Mouse (Mus musculus) stomach, postnatal 0 days (tissue): ENCODE measurements around the gene Ppp2r3d. TPM values are rescaled to one million over a fixed set of nuclear protein-coding genes. Genes with fewer than 3 reads are reported as not detected.
"Not testable (repeated sequence)": the region's sequence is repeated elsewhere in the genome, so short reads cannot be mapped to it uniquely, and the experiment has no call there.

Source experiments
- ATAC-seq: fragments of 200-750 bp; cut with Nextera tagmentation; 2 replicates; pipeline ENCODE4 v1.8.0; 2017; ENCODE audit not compliant: low FRiP score, low TSS enrichment
- DNase-seq: peaks from one replicate; pipeline ENCODE4 v3.0.0-alpha.2; 2016; ENCODE audit warnings: low spot score
- H3K27ac ChIP-seq: fragments of 300-500 bp; sonication (generic); replicated peaks from 2 replicates; pipeline ENCODE4 v1.5.1; 2014; ENCODE audit warnings: mild to moderate bottlenecking, control low read depth
- H3K27me3 ChIP-seq: fragments of 300-500 bp; sonication (generic); 2 replicates; pipeline ENCODE4 v1.6.1; 2014; ENCODE audit warnings: low read length; ENCODE audit not compliant: control insufficient read depth, insufficient read depth
- H3K36me3 ChIP-seq: fragments of 300-500 bp; sonication (generic); 2 replicates; pipeline ENCODE4 v1.6.1; 2014; ENCODE audit warnings: low read length, mixed read lengths; ENCODE audit not compliant: control insufficient read depth, insufficient read depth
- H3K4me1 ChIP-seq: fragments of 300-500 bp; sonication (generic); replicated peaks from 2 replicates; pipeline ENCODE4 v1.6.1; 2014; ENCODE audit warnings: antibody characterized with exemption; ENCODE audit not compliant: control insufficient read depth, insufficient read depth
- H3K4me2 ChIP-seq: fragments of 300-500 bp; sonication (generic); replicated peaks from 2 replicates; pipeline ENCODE4 v1.6.1; 2014; ENCODE audit warnings: low read depth, mild to moderate bottlenecking, control low read depth, moderate library complexity
- H3K4me3 ChIP-seq: fragments of 300-500 bp; sonication (generic); 2 replicates; pipeline ENCODE4 v1.5.1; 2014; ENCODE audit warnings: low read depth, low read length, control low read depth
- H3K9ac ChIP-seq: fragments of 300-500 bp; sonication (generic); 2 replicates; pipeline ENCODE4 v1.6.1; 2014; ENCODE audit warnings: mild to moderate bottlenecking, low read length, control low read depth, mixed read lengths
- H3K9me3 ChIP-seq: fragments of 300-500 bp; sonication (generic); 2 replicates; pipeline ENCODE4 v1.6.1; 2016; ENCODE audit warnings: low read length; ENCODE audit not compliant: control insufficient read depth
- CTCF ChIP-seq: IDR thresholded peaks from 2 replicates; pipeline ENCODE4 v1.5.1; 2016; ENCODE audit warnings: antibody characterized with exemption, low read depth, mild to moderate bottlenecking, moderate library complexity
- EP300 ChIP-seq: optimal IDR thresholded peaks from 2 replicates; pipeline ENCODE3; 2016; ENCODE audit warnings: antibody characterized with exemption
- WGBS: fragments of 180-500 bp; shearing (Covaris S2); extraction: QIAGEN DNeasy Blood & Tissue Kit; methylation state at CpG from one replicate; pipeline ENCODE4 v1.1.7; 2014; 5-methylcytosine and 5-hydroxymethylcytosine counted together
- polyA plus RNA-seq: library from polyadenylated mRNA; unstranded; fragments of >200 nt; fragmentation: Nextera tagmentation; extraction: Ambion mirVana; gene quantifications from 2 replicates; pipeline ENCODE4 v1.2.1, GENCODE M21; 2015

The Ppp2r3d gene
- polyA plus RNA-seq = 78.9 and 88.2 TPM in 2 replicates

DNA sequence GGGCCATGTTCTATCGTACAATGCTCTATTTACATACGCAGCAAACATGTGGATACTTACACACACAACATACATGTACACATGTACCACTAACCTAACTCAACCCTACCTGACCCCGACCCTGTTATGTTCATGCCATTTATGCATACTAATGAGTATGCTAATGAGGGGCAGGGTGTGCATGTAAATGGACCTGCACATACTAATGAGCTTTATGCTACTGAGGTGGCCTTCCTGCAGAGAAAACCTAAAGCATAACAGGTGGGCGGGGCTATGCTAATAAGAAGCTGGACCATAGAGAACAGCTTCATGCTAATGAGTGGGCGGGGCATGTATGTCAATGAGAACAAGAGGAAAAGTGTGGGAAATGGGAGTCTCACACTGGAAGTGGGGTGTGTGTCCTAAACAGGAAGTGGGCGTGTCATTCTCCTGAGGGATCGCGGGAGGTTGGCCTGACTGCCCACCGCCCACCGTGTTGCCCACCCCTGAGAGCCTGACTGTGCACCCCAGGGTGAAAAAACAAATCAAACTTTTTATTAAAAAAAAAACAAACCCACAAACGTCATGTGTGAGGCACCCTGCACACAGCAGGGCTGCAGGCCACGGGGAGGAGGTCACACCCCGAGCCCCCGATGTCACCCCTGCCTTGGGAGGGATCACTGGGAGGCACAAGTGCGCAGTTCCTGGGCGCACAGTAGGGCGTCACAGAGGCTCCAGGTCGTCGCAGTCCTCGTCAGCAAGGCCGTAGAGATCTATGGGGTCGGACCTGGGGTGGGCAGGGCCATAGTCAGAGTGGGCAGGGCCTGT is at the start of gene Ppp2r3d:
TSS of gene Ppp2r3d (minus strand) at position 803 of the 807 bp plus-strand sequence.
- peak; percentile 21 for DNase-seq
- Histone ChIP-seq H3K9ac (no peak within 1 kb of the TSS), H3K27ac (no peak within 1 kb of the TSS), H3K27me3 (no peaks in the 10 kb centered on the region), H3K36me3 (peaks cover 5% of the 10 kb centered on the region), H3K4me2 (no peak within 1 kb of the TSS), H3K4me1 (no peaks in the 10 kb centered on the region), H3K9me3 (0 out of 2 replicates have a peak, but pooled peaks cover 2% of the 10 kb centered on the region), H3K4me3 (no peak within 1 kb of the TSS)
- no peak for TF ChIP-seq CTCF
- no peak for TF ChIP-seq EP300
- WGBS = 97% methylated on average over 22 of the region's 22 CpGs
- peak; percentile 79; the same call in 1 of the 2 replicates for ATAC-seq

GRCm38 (mm10) chr9:124493693-124494092 is 17.0 kb upstream of the Ppp2r3d start, which contains the start of gene Gm21836:
Gene Gm21836, minus strand, starts transcription at chr9:124493793.
- not testable (repeated sequence) for ATAC-seq, H3K27ac ChIP-seq
- whole genome bisulfite sequencing = 83% methylated on average over 2 of the region's 2 CpGs

GRCm38 (mm10) chr9:124480361-124480980 is 3.8 kb upstream of the Ppp2r3d start:
- H3K27me3 ChIP-seq, H3K4me2 ChIP-seq, H3K4me3 ChIP-seq, H3K4me1 ChIP-seq, DNase-seq, H3K9ac ChIP-seq, H3K27ac ChIP-seq, H3K9me3 ChIP-seq, ATAC-seq, H3K36me3 ChIP-seq: not testable (repeated sequence)
- WGBS = 49% methylated on average over 11 of the region's 15 CpGs

More at GRCm38 (mm10) chr9:124493693-124494092, 17.0 kb upstream of the Ppp2r3d start, which contains the start of gene Gm21836:
- not testable (repeated sequence) for DNase-seq, H3K4me3 ChIP-seq, H3K4me1 ChIP-seq, H3K27me3 ChIP-seq, H3K36me3 ChIP-seq, H3K4me2 ChIP-seq, H3K9me3 ChIP-seq, H3K9ac ChIP-seq

DNA sequence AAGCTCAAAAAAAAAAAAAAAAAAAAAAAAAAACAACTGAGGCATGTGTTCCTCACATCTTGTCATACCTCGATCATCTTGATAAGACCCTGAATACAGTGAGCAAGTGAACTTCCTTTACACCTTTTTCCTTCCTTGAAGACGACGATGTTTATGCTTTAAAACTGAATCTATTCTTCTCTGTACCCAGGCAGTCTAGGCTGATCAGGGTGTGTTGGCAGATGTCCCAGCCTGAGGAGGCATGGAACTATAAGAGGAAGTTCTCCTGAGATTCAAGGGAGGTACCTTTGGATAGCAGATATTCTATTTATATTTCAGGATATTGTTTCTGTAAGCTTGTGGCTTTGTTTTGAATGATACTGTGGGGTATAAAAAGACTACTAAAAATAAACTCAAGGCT is 1.4 kb upstream of the Ppp2r3d start:
- no peak for TF ChIP-seq EP300
- TF ChIP-seq CTCF = no peak
- Histone ChIP-seq H3K9me3 (0 out of 2 replicates have a peak, but pooled peaks cover 2% of the 10 kb centered on the region), H3K4me2 (no peak overlapping the region), H3K9ac (no peak overlapping the region), H3K4me1 (no peaks in the 10 kb centered on the region), H3K27me3 (no peaks in the 10 kb centered on the region), H3K36me3 (peaks cover 5% of the 10 kb centered on the region), H3K4me3 (no peak overlapping the region), H3K27ac (no peak overlapping the region)
- ATAC-seq = no peak
- 47% methylated on average over 3 of the region's 3 CpGs for WGBS
- DNase-seq = no peak

- peak; percentile 50; the same call in 1 of the 2 replicates for ATAC-seq
- Histone ChIP-seq H3K9ac (no peak overlapping the region), H3K27ac (no peak overlapping the region), H3K4me3 (no peak overlapping the region), H3K27me3 (no peaks in the 10 kb centered on the region), H3K4me1 (no peaks in the 10 kb centered on the region), H3K36me3 (peaks cover 5% of the 10 kb centered on the region), H3K9me3 (0 out of 2 replicates have a peak, but pooled peaks cover 2% of the 10 kb centered on the region), H3K4me2 (no peak overlapping the region)
- WGBS = 89% methylated on average over 15 of the region's 15 CpGs
- TF ChIP-seq EP300 = no peak
- no peak for TF ChIP-seq CTCF
- DNase-seq = no peak
Observed at GRCm38 (mm10) chr9:124475689-124476088, 1.0 kb downstream of the Ppp2r3d start.

GRCm38 (mm10) chr9:124456572-124456971 is 20.1 kb downstream of the Ppp2r3d start:
- H3K27me3 ChIP-seq = no peaks in the 10 kb centered on the region
- H3K4me1 ChIP-seq = no peaks in the 10 kb centered on the region
- no peak for TF ChIP-seq EP300
- TF ChIP-seq CTCF = peak; percentile 86
- no peak overlapping the region for H3K27ac ChIP-seq
- H3K9me3 ChIP-seq = no peaks in the 10 kb centered on the region
- ATAC-seq = 0 out of 2 replicates have a peak, but pooled peaks have one; percentile 61
- H3K4me3 ChIP-seq = no peak overlapping the region
- peak; percentile 58 for DNase-seq
- H3K4me2 ChIP-seq = no peak overlapping the region
- no peak overlapping the region for H3K9ac ChIP-seq
- H3K36me3 ChIP-seq = no peaks in the 10 kb centered on the region
- WGBS = 0% methylated on average over 1 of the region's 1 CpGs
